Mouse (Mus musculus) lung, embryonic 14.5 days (tissue): Measurements from ENCODE around the gene Abtb2. TPM values are rescaled to one million over a fixed set of nuclear protein-coding genes. Genes with fewer than 3 reads are reported as not detected.

Experiments used
- ATAC-seq: fragments of 200-750 bp; cut with Nextera tagmentation; 2 replicates; pipeline ENCODE4 v1.8.0; 2017; ENCODE audit warnings: mild to moderate bottlenecking, moderate TSS enrichment, moderate library complexity; ENCODE audit not compliant: insufficient read depth
- DNase-seq: peaks from one replicate; pipeline ENCODE4 v3.0.0-alpha.2; 2015
- H3K27ac ChIP-seq: fragments of 300-500 bp; sonication (generic); 2 replicates; pipeline ENCODE4 v1.5.1; 2014; ENCODE audit warnings: low read depth, mild to moderate bottlenecking, moderate library complexity
- H3K27me3 ChIP-seq: fragments of 300-500 bp; sonication (generic); 2 replicates; pipeline ENCODE4 v1.6.1; 2014; ENCODE audit warnings: low read length, control low read depth; ENCODE audit not compliant: insufficient read depth
- H3K36me3 ChIP-seq: fragments of 300-500 bp; sonication (generic); 2 replicates; pipeline ENCODE4 v1.6.1; 2014; ENCODE audit warnings: control low read depth; ENCODE audit not compliant: insufficient read depth
- H3K4me1 ChIP-seq: fragments of 300-500 bp; sonication (generic); 2 replicates; pipeline ENCODE4 v1.6.1; 2014; ENCODE audit warnings: antibody characterized with exemption, control low read depth; ENCODE audit not compliant: insufficient read depth
- H3K4me2 ChIP-seq: fragments of 300-500 bp; sonication (generic); 2 replicates; pipeline ENCODE4 v1.6.1; 2014; ENCODE audit warnings: mild to moderate bottlenecking
- H3K4me3 ChIP-seq: fragments of 300-500 bp; sonication (generic); 2 replicates; pipeline ENCODE4 v1.5.1; 2014; ENCODE audit warnings: low read depth, low read length
- H3K9ac ChIP-seq: fragments of 300-500 bp; sonication (generic); 2 replicates; pipeline ENCODE4 v1.6.1; 2014
- H3K9me3 ChIP-seq: fragments of 300-500 bp; sonication (generic); 2 replicates; pipeline ENCODE4 v1.6.1; 2016; ENCODE audit warnings: low read depth, low read length, control low read depth
- CTCF ChIP-seq: IDR thresholded peaks from 2 replicates; pipeline ENCODE4 v1.5.1; 2016; ENCODE audit warnings: antibody characterized with exemption, low read depth
- WGBS: fragments of 180-500 bp; shearing (Covaris S2); extraction: QIAGEN DNeasy Blood & Tissue Kit; methylation state at CpG from one replicate; pipeline ENCODE4 v1.1.7; 2014; 5-methylcytosine and 5-hydroxymethylcytosine counted together
- polyA plus RNA-seq: library from polyadenylated mRNA; unstranded; fragments of >200 nt; fragmentation: Nextera tagmentation; extraction: Ambion mirVana; gene quantifications from 2 replicates; pipeline ENCODE4 v1.2.1, GENCODE M21; 2014

The Abtb2 gene
- polyA plus RNA-seq, 1 experiment from 2014 or later = 8.0 TPM

- peaks cover 18% of the 10 kb centered on the region for H3K4me1 ChIP-seq
- TF ChIP-seq CTCF = no peak
- no peak overlapping the region for H3K4me2 ChIP-seq
- no peak for DNase-seq
- no peak overlapping the region for H3K9ac ChIP-seq
- no peaks in the 10 kb centered on the region for H3K9me3 ChIP-seq
- no peak overlapping the region for H3K4me3 ChIP-seq
- no peaks in the 10 kb centered on the region for H3K27me3 ChIP-seq
- no peak overlapping the region for H3K27ac ChIP-seq
- ATAC-seq = no peak
- no peaks in the 10 kb centered on the region for H3K36me3 ChIP-seq
Measured at GRCm38 (mm10) chr2:103584093-103584492, 18.0 kb downstream of the Abtb2 start.

GRCm38 (mm10) chr2:103586423-103586822 is 20.3 kb downstream of the Abtb2 start:
- H3K27ac ChIP-seq = no peak overlapping the region

GRCm38 (mm10) chr2:103588776-103589175 is 22.7 kb downstream of the Abtb2 start:
- no peak overlapping the region for H3K4me3 ChIP-seq
- no peak for ATAC-seq
- no peak overlapping the region for H3K9ac ChIP-seq
- TF ChIP-seq CTCF = no peak
- WGBS = 65% methylated on average over 5 of the region's 5 CpGs
- peak; percentile 50 for DNase-seq
- no peaks in the 10 kb centered on the region for H3K27me3 ChIP-seq
- H3K4me1 ChIP-seq = peaks cover 13% of the 10 kb centered on the region
- H3K36me3 ChIP-seq = no peaks in the 10 kb centered on the region
- H3K4me2 ChIP-seq = no peak overlapping the region
- no peak overlapping the region for H3K27ac ChIP-seq
- H3K9me3 ChIP-seq = no peaks in the 10 kb centered on the region

More at GRCm38 (mm10) chr2:103586423-103586822, 20.3 kb downstream of the Abtb2 start:
- peaks cover 14% of the 10 kb centered on the region for H3K4me1 ChIP-seq
- ATAC-seq (no peak), DNase-seq (no peak)
- TF ChIP-seq CTCF = no peak
- no peaks in the 10 kb centered on the region for H3K36me3 ChIP-seq
- no peak overlapping the region for H3K9ac ChIP-seq
- no peaks in the 10 kb centered on the region for H3K9me3 ChIP-seq
- no peak overlapping the region for H3K4me3 ChIP-seq
- WGBS = 73% methylated on average over 3 of the region's 3 CpGs
- no peaks in the 10 kb centered on the region for H3K27me3 ChIP-seq
- no peak overlapping the region for H3K4me2 ChIP-seq

GRCm38 (mm10) chr2:103589400-103589799 is 23.3 kb downstream of the Abtb2 start:
- Histone ChIP-seq H3K27me3 (no peaks in the 10 kb centered on the region), H3K4me1 (peaks cover 13% of the 10 kb centered on the region), H3K9me3 (no peaks in the 10 kb centered on the region), H3K4me2 (no peak overlapping the region), H3K27ac (no peak overlapping the region), H3K4me3 (no peak overlapping the region), H3K9ac (no peak overlapping the region), H3K36me3 (no peaks in the 10 kb centered on the region)
- ATAC-seq (no peak), DNase-seq (no peak)
- WGBS = 79% methylated on average over 4 of the region's 4 CpGs
- no peak for TF ChIP-seq CTCF

GRCm38 (mm10) chr2:103590645-103591044 is 24.5 kb downstream of the Abtb2 start:
- H3K27ac ChIP-seq = no peak overlapping the region
- no peak overlapping the region for H3K9ac ChIP-seq
- 87% methylated on average over 7 of the region's 7 CpGs for WGBS
- peaks cover 13% of the 10 kb centered on the region for H3K4me1 ChIP-seq
- no peak for ATAC-seq
- H3K36me3 ChIP-seq = no peaks in the 10 kb centered on the region
- no peak overlapping the region for H3K4me2 ChIP-seq
- DNase-seq = no peak
- no peaks in the 10 kb centered on the region for H3K27me3 ChIP-seq
- no peak overlapping the region for H3K4me3 ChIP-seq
- no peak for TF ChIP-seq CTCF
- no peaks in the 10 kb centered on the region for H3K9me3 ChIP-seq

GRCm38 (mm10) chr2:103591742-103592590 is 25.9 kb downstream of the Abtb2 start:
- WGBS = 32% methylated on average over 9 of the region's 9 CpGs
- peak; percentile 82 for ATAC-seq
- peak; percentile 65 for DNase-seq
- Histone ChIP-seq H3K9ac (no peak overlapping the region), H3K27ac (no peak overlapping the region), H3K4me2 (no peak overlapping the region), H3K27me3 (no peaks in the 10 kb centered on the region), H3K36me3 (no peaks in the 10 kb centered on the region), H3K4me1 (peaks cover 13% of the 10 kb centered on the region), H3K4me3 (no peak overlapping the region), H3K9me3 (no peaks in the 10 kb centered on the region)
- 0 out of 2 replicates have a peak, but pooled peaks have one; percentile 6 for TF ChIP-seq CTCF

GRCm38 (mm10) chr2:103592591-103592929 is 26.4 kb downstream of the Abtb2 start:
- Histone ChIP-seq H3K9me3 (no peaks in the 10 kb centered on the region), H3K4me3 (no peak overlapping the region), H3K4me2 (no peak overlapping the region), H3K27ac (no peak overlapping the region), H3K9ac (no peak overlapping the region), H3K4me1 (peaks cover 13% of the 10 kb centered on the region), H3K27me3 (no peaks in the 10 kb centered on the region), H3K36me3 (no peaks in the 10 kb centered on the region)
- TF ChIP-seq CTCF = no peak
- DNase-seq = no peak
- 53% methylated on average over 3 of the region's 3 CpGs for WGBS
- no peak for ATAC-seq
